Mouse (Mus musculus) spleen, postnatal 10 days (tissue): ENCODE measurements around the gene Eva1b.

Experiments
- DNase-seq, 2 experiments: peaks; one replicate each; pipeline ENCODE4 v3.0.0; 2021 to 2022; ENCODE audit warnings: low spot score in 2 of 2

Eva1b gene

DNA sequence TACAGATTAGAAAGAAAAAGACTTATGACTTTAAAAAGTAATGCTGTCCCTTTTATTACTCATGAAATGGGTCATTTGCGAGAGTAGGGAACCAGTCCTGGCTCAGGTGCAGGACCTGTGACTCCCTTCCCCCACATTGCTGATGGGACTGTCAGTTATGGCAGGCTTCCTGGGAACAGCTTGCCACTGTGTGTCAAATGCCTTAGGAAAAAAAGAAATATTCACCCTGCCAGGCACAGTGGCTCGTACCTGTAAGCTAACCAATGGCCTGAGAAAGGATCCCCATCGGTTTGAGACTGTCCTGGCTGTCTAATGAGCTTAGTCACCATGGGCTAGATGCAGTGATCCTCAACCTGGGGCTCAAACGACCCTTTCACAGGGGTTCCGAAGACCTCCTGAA, 27.5 kb upstream of the Eva1b start:
- DNase-seq: no peak

DNA sequence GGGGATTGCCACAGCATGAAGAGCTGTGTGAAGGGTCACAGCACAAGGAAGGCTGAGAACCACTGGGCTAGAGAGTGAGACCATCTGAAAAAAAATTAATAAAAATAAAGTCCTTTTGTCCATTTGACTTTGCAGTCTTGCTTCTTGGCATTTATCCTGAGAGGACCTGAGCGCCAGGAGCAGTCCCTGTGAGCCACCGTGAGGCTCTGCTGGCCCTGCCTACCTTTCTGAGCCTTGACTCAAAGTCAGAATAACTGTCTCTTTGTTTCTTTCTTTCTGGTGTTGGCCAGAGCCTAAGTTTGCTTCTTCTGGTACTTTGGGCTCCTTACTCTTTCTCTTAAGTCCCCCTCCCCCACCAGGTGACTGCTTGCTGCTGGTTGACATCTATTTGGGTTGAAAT, 27.0 kb upstream of the Eva1b start:
- no peak for DNase-seq

- no peak for DNase-seq
Measured at GRCm38 (mm10) chr4:126123309-126124040, 24.1 kb upstream of the Eva1b start.

GRCm38 (mm10) chr4:126130502-126130901, 17.0 kb upstream of the Eva1b start:
- no peak for DNase-seq

- DNase-seq: no peak
Measured at GRCm38 (mm10) chr4:126131290-126132121, 16.0 kb upstream of the Eva1b start.

GRCm38 (mm10) chr4:126132636-126133264, 14.8 kb upstream of the Eva1b start:
- no peak for DNase-seq

- DNase-seq: no peak
Measured at GRCm38 (mm10) chr4:126134236-126134635, 13.3 kb upstream of the Eva1b start.

DNA sequence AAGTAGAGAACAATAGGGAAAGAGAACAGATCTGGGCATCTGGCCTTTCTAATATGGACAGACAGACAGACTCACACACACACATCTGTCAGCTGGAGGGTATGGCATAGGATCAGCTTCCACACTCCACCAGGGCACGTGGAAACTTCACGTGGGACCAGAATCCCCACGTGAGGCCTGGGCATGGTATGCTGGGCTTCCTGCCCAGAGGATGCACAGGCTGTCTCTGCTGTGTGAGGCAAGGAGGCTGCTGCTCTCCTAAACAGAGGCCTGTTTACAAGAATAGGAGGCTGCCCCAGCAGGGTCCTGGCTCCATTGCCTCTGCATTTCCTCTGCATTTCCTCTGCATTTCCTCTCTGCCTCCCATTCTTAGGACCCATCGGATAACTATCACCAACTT, 12.9 kb upstream of the Eva1b start:
- DNase-seq: no peak

DNA sequence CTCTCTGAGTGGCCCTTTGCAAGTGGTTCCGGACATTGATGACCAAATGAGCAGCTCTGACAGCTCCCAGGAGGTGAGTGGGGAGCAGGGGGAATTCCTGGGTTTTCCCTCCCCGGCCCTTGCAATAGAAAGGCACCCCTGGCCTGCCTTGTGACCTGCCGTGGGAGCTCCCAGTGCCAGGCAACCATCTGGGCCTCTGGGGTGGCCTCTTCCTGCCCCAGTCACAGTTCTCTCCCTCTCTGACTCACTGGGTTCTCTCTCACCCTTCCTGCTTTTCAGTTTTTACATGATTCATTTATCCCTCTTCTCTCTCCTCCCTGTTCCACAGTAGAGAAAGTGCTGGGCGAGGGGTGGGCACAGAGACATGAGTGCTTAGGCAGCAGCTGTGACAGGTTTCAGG, 9.8 kb upstream of the Eva1b start:
- DNase-seq: no peak

- DNase-seq: no peak
Measured at GRCm38 (mm10) chr4:126141021-126141420, 6.5 kb upstream of the Eva1b start.

DNA sequence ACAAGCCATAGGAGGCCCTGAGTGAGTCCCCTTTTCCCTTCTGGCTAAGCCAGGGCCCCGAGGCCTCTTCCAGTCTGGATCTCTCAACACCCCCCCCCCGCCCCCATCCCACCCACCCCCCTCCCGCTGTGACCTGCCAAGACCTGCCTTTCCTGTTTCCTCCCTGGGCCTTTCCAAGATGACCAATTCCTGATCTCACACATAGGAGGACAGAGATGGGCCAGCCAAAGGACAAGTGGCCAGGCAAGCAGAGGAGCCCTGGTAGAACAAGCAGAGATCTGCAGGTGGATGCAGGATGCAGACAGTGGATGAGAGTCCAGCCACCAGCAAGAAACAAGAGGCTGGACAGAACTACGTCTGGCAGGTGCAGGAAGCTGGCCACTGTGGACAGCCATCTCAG, 2.1 kb upstream of the Eva1b start:
- DNase-seq: no peak

DNA sequence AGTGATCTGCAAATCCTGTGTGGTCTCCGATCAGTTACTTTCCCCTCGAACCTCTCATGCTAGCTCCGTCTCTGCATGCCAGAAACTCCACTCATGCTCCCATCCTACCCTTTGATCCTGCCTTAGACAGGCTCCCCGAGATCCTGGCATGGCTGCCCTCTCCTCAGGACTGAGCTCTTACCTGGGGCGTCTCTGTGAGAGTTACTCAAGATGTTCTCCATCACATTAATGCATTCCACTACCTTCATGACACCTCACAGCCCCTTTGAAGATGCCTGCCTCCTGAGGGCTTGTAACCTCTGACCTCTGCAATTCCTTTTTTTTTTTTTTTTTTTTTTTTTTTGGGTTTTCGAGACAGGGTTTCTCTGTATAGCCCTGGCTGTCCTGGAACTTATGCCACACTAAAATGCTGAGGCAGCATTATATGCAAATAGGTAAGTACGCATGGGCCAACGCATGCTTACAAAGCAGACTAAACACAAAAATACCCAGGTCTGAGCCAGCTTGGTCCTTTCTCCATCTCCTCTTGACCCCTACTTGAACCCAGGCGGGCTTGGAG, 491 bp upstream of the Eva1b start:
- DNase-seq: no peak

- peak in 1 of 2 experiments; percentile 51 for DNase-seq
Measured at GRCm38 (mm10) chr4:126148161-126148961, 817 bp downstream of the Eva1b start.

DNA sequence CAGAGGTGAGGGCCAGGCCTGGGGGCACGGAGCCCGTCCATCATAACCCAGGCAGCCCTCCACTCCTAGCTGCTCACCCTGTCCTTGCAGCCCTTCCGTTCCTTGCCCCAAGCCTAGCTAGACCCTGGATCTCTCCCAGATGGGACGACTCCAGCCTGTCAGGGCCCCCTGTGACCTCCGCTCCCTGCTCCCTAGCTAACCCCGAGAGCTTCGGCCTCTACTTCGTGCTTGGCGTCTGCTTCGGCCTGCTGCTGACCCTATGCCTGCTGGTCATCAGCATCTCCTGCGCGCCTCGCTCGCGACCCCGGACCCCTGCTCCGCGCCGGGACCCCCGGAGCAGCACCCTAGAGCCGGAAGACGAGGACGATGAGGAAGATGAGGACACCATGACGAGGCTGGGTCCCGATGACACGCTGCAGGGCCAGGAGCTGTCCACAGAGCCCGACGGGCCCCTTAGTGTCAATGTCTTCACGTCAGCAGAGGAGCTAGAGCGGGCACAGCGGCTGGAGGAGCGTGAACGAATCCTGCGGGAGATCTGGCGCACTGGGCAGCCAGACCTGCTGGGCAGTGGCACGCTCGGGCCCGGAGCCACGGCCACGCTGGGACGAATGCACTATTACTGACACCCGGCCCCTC, 1.6 kb downstream of the Eva1b start:
- DNase-seq: no peak

- DNase-seq: no peak
Measured at GRCm38 (mm10) chr4:126149798-126150197, 2.3 kb downstream of the Eva1b start.

- DNase-seq: peak in 1 of 2 experiments; percentile 33
Measured at GRCm38 (mm10) chr4:126150297-126150948, 2.9 kb downstream of the Eva1b start.

DNA sequence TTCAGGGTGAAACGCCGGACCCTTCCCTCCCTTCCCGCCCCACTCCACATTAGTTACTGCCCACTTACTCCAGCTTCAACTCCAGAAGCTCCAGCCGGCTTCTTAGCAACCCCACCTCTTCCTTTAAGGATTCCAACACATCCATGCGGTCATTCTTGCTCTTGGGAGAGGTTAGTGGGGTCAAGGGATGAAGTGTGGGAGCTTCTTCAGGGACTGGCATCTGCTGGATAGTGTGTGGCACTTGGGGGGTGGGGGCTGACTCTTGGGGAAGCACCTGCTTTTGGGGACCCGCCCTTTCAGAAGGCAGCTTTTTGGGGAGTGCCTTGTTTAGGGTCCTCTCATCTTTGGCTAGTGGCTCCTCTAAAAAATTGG, 3.4 kb downstream of the Eva1b start:
- DNase-seq: no peak

GRCm38 (mm10) chr4:126151701-126152440, 4.3 kb downstream of the Eva1b start:
- no peak for DNase-seq

DNA sequence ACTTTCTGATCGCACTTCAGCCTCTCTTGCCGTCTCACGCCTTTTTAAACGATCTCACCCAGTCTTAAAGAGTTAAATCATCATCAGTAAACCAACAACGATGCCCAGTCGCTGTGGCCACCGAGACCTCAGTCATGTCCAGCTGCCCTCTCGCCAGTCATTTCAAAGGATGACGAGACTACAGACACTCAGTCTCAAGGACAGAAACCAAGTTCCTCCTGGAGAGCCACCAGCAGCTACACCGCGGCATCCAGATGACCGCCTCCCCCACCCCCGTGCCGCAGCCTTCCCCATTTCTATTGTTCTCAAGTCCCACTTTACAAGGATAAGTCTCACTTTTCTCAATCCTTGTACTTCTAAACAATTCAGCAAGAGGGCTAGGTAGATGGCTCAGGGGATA, 5.3 kb downstream of the Eva1b start:
- DNase-seq: no peak

DNA sequence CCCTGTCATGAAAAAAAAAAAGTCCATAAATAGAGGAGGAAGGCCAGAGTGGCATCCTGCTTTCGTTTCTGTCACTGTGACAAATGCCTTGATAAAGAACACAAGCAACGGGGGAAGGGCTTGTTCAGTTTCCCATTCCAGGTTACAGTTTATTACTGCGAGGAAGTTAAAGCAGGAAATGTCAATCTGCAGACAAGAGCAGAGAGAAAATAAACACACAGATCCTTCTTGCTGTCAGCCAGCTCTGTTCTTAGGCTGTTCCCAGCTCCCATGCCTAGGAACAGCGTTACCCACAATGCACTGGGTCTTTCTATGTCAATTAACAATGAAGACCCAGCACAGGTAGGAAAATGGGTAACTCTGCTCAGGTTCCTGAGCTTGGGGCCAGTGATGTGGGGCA, 7.6 kb downstream of the Eva1b start:
- DNase-seq: no peak
